Comparison of ENCODE assay signal across 17 mouse cellular contexts in the genomic region with DNA sequence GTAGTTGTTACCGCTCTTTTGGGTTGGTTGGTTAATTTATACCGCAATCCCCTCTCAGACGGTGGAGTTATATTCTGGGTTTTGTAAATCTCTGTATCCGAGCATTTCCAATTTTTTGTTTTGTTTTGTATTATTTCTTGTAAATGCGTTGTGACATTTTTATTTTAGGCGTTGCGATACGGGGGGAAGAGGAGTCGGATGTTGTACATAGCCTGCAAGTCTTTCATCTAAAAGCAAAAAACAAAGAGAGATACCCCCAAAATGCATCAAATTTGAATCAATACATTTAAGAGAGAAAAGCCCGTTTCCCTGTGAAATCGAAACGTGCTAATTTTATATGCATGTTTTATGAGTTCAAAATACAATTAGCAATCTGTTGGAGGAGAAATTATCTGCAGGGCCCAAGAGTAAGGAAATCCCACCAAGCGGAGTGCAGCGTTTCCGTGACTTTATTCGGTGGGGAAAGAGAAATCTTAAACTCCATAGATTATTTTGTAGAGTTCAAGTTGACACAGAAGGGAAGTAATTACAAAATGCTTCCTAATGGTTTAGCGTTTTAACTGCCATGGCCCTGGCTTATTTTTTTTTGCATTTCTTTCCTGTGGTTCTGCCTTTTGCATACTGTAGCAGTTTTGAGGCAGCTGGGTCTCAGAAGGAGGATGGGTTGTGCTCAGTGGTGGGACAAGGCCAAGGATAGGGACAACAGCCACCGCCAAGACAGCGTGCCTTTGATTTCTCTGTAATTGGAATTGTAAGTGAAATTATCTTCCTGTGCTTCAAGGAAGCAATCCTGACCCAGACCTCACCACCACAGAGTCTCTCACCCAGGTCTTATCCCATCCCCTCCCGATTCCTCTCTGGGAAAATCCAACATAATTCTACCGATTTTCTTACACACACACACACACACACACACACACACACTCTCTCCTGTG. TPM values are rescaled to one million over a fixed set of nuclear protein-coding genes. Genes with fewer than 3 reads are reported as not detected.
A peak's percentile ranks its signal among the peaks of the same experiment; 100 is the strongest.
DNase-seq lines count a peak whose midpoint lies in the region; ATAC-seq and TF ChIP-seq lines count a peak whose summit lies in the region.
"Had no signal": no experiment of that assay in that cellular context is flagged by ENCODE, and none has a peak within 500 bp of the region (broad histone marks: within the 10 kb centered on the region; RNA-seq: fewer than 3 reads in every experiment).

No protein-coding gene starts in this region.

- H3K9ac ChIP-seq in forebrain, embryonic 15.5 days (replicated peaks) = peak overlapping the region; percentile 81
- H3K9ac ChIP-seq in neural tube, embryonic 14.5 days (replicated peaks; ENCODE audit: low read depth, low read length) = peak overlapping the region; percentile 29; the same call in 1 of the 2 replicates
- H3K9ac ChIP-seq: embryonic facial prominence, embryonic 13.5 days; heart, embryonic 13.5 days; intestine, embryonic 15.5 days; liver, embryonic 12.5 days had no signal

- H3K36me3 ChIP-seq in forebrain, embryonic 15.5 days = no peaks in the 10 kb centered on the region
- peaks cover 19% of the 10 kb centered on the region for H3K36me3 ChIP-seq in midbrain, embryonic 10.5 days
- H3K36me3 ChIP-seq in neural tube, embryonic 14.5 days (ENCODE audit: control insufficient read depth, insufficient read depth, low read length) = no peaks in the 10 kb centered on the region
- H3K36me3 ChIP-seq: embryonic facial prominence, embryonic 13.5 days; heart, embryonic 13.5 days; intestine, embryonic 15.5 days; liver, embryonic 12.5 days had no signal

- DNase-seq in left cerebral cortex, adult 2 months (ENCODE audit: extremely low spot score in 1 of 2, low spot score in 2 of 2) = no peak
- DNase-seq in left cerebral cortex, adult 9 months (ENCODE audit: low spot score in 2 of 2) = no peak
- peak; percentile 45 for DNase-seq in midbrain, embryonic 10.5 days (ENCODE audit: low spot score)
- DNase-seq in gastrocnemius, postnatal 25 days = no peak
- DNase-seq in cerebellum, postnatal 4 days (ENCODE audit: low spot score in 2 of 2) = no peak
- no peak for DNase-seq in cerebellum, adult 11 months
- DNase-seq: adrenal gland, adult 2 months; kidney, postnatal 36 days; lung, postnatal 10 days had no signal

- TF ChIP-seq CTCF in left cerebral cortex, adult 2 months (IDR thresholded peaks at IDR 0.05) = no peak

- peak overlapping the region; percentile 33 for H3K4me3 ChIP-seq in left cerebral cortex, adult 2 months
- H3K4me3 ChIP-seq in forebrain, embryonic 15.5 days = peak overlapping the region; percentile 73
- H3K4me3 ChIP-seq in midbrain, embryonic 10.5 days = peak overlapping the region; percentile 69
- H3K4me3 ChIP-seq in neural tube, embryonic 14.5 days (ENCODE audit: low read depth, low read length) = peak overlapping the region; percentile 37; the same call in 1 of the 2 replicates
- H3K4me3 ChIP-seq: liver, embryonic 12.5 days had no signal

- H3K4me1 ChIP-seq in forebrain, embryonic 15.5 days = peaks cover 73% of the 10 kb centered on the region
- H3K4me1 ChIP-seq in midbrain, embryonic 10.5 days = peaks cover 83% of the 10 kb centered on the region
- H3K4me1 ChIP-seq in neural tube, embryonic 14.5 days (ENCODE audit: control insufficient read depth, insufficient read depth, low read length) = peaks cover 12% of the 10 kb centered on the region

- H3K4me2 ChIP-seq in forebrain, embryonic 15.5 days (replicated peaks) = peak overlapping the region; percentile 68
- peak overlapping the region; percentile 45; the same call in 1 of the 2 replicates for H3K4me2 ChIP-seq in neural tube, embryonic 14.5 days (ENCODE audit: low read depth, low read length)

- 2% methylated on average over 21 of the region's 21 CpGs for WGBS in forebrain, embryonic 15.5 days
- 2% methylated on average over 21 of the region's 21 CpGs for WGBS in midbrain, embryonic 10.5 days
- WGBS in neural tube, embryonic 14.5 days = 2% methylated on average over 21 of the region's 21 CpGs

- peak overlapping the region; percentile 9; the same call in 1 of the 2 replicates for H3K27ac ChIP-seq in left cerebral cortex, adult 2 months
- peak overlapping the region; percentile 97 for H3K27ac ChIP-seq in forebrain, embryonic 15.5 days (replicated peaks)
- peak overlapping the region; percentile 97 for H3K27ac ChIP-seq in midbrain, embryonic 10.5 days (replicated peaks)
- H3K27ac ChIP-seq in neural tube, embryonic 14.5 days (ENCODE audit: low read depth, low read length) = no peak overlapping the region
- H3K27ac ChIP-seq: embryonic facial prominence, embryonic 13.5 days; heart, embryonic 13.5 days; intestine, embryonic 15.5 days; liver, embryonic 12.5 days had no signal

- H3K27me3 ChIP-seq in forebrain, embryonic 15.5 days = peaks cover under 1% of the 10 kb centered on the region; the same call in 1 of the 2 replicates
- H3K27me3 ChIP-seq in midbrain, embryonic 10.5 days (ENCODE audit: low read depth, poor library complexity, severe bottlenecking) = peaks cover 97% of the 10 kb centered on the region
- H3K27me3 ChIP-seq in neural tube, embryonic 14.5 days (ENCODE audit: control insufficient read depth, insufficient read depth, low read length) = peaks cover 35% of the 10 kb centered on the region

- H3K9me3 ChIP-seq in forebrain, embryonic 15.5 days = no peaks in the 10 kb centered on the region
- no peaks in the 10 kb centered on the region for H3K9me3 ChIP-seq in midbrain, embryonic 10.5 days (replicated peaks)
- no peaks in the 10 kb centered on the region for H3K9me3 ChIP-seq in neural tube, embryonic 14.5 days (ENCODE audit: control insufficient read depth, low read length)
- H3K9me3 ChIP-seq: embryonic facial prominence, embryonic 13.5 days; heart, embryonic 13.5 days; intestine, embryonic 15.5 days; liver, embryonic 12.5 days had no signal

- intact Hi-C loops in left cerebral cortex, adult 2 months (cut with DNase I) = no loop called here

- no peak for ATAC-seq in forebrain, embryonic 15.5 days (replicated peaks)
- ATAC-seq in neural tube, embryonic 14.5 days (ENCODE audit: low read depth) = no peak
- ATAC-seq: intestine, embryonic 15.5 days; liver, embryonic 12.5 days; Patski had no signal

RNA-seq across cellular contexts. Expression of a gene that starts 3.2 kb away (rescaled TPM):
- total RNA-seq in left cerebral cortex, adult 2 months (2021) = 10 to 100 TPM in 1 of 2 experiments, 1 to 10 TPM in 1; 9.5 to 11.6 TPM
- polyA plus RNA-seq in forebrain, embryonic 15.5 days (2015; fragmentation: Nextera tagmentation; extraction: Ambion mirVana) = 6.8 and 7.0 TPM in 2 replicates
- polyA plus RNA-seq in midbrain, embryonic 10.5 days (2016; fragmentation: Nextera tagmentation; extraction: Ambion mirVana) = 3.2 and 3.4 TPM in 2 replicates
- 0.93 and 1.1 TPM in 2 replicates for polyA plus RNA-seq in neural tube, embryonic 14.5 days (2014; fragmentation: Nextera tagmentation; extraction: Ambion mirVana)
- total RNA-seq in gastrocnemius, postnatal 25 days (2021) = not detected
- total RNA-seq: adrenal gland, adult 2 months had no signal
- polyA plus RNA-seq: embryonic facial prominence, embryonic 13.5 days; heart, embryonic 13.5 days; intestine, embryonic 15.5 days; liver, embryonic 12.5 days; Patski; stomach, embryonic 14.5 days had no signal
